Mouse (Mus musculus) kidney, adult 9 months (tissue): ENCODE data around the gene Slc51a.

ENCODE experiments used
- DNase-seq: peaks from one replicate; pipeline ENCODE4 v3.0.0; 2022

The Slc51a gene

DNA sequence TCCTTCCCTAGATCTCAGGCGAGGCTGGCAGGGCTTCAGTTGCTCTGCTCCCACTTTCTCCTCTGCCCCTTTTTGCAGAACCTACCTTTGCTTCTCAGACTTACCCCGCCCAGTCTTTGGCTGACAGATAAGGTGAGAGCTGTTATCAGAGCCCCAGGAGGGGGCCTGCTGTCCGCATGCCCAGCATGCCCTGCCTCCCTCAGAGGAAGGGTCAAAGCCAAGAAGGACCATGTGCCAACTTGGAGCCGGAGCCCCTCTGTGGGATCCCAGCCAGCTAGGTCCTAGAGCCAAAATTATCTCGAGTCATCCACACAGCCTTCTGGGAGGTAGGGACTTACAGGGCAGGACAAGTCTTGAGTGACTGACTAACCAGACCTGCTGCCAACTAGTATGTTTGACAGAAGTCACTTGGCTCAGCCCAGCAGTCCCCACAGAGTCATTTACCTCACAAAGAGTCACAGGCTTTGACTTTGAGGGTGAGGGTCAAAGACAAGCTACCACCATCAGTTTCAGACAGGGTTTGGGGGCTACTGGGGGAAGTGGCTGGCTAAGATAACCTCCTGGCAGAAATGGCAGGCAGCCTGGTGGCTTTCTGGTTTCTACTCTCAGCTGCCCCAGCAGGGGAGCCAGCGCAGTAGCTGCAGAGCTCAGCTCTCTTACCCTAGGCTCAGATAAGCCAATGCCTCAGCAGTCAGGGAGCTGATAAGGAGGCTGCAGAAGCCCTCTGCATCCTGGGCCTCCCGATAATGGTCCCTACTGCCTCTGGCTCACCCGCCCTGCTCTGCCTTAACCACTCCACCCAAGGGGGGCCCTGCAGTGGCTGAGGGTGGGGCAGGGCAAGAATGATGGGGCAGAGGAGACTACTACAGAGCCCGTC is 21.6 kb upstream of the Slc51a start:
- DNase-seq, result no peak

DNA sequence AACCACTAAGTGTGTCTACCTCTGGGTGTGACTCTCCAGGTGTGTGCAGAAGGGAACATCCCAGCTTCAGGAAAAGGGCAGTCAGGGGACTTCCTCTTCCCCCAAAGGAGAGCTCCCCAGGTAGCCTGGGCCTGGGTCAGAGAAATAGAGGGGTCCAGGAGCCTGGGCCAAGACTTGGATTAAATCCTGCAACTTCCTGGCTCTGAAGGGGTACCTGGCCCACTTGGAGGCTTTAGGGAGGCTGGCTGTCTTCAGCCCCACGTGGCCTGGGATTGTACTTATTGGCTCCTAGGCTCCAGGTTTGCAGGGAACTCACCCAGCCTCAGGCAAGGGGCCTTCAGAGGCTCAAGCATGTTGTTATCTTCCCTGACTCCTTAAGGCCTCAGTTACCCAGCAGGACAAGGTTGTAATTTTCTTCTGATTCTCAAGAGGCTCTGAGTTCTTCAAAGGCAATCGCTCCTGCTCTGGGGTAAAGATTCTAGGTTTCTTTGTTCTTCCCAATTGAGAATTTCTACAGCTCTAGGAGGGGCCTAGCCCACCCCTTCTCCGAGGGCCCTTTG is 20.9 kb upstream of the Slc51a start:
- no peak for DNase-seq

- DNase-seq, result no peak
Observed at GRCm38 (mm10) chr16:32508035-32508434, 20.4 kb upstream of the Slc51a start.

DNA sequence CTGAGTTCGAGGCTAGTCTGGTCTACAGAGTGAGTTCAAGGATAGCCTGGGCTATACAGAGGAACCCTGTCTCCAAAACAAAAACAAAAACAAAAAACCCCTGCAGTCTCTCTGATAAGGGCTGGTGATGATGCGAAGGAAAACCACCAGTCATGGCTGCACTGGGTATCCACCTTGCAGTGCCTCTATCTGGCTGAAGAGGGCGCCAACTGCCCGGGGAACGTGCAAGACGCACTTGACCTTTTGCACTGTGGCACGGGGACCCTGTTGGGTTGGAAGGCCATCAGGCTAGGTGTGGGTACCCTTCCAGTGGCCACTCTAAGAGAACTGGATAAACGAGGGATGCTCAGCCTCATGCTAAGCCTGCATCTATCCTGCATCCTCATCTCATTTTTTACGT is 19.7 kb upstream of the Slc51a start:
- DNase-seq, result peak; percentile 54

DNA sequence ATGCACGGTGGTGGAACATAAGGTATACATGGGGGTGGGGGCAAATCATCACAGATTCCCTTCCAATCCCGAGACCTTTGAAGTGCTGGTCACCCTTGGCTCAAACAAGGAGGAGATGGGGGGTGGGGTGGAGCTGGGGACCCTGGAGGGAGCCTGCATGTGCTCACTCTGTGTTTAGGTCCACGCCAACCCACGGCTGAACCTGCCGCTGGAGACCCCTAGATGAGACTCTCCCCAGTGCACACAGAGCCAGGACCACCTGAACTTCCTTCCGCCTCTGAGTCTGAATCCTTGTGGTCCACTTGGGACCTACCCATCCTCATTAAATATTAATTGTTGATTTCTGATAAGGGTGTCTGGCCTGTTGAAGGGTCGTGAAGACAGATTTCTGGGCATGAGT is 19.2 kb upstream of the Slc51a start:
- DNase-seq, result no peak

- no peak for DNase-seq
Observed at GRCm38 (mm10) chr16:32506298-32506697, 18.6 kb upstream of the Slc51a start.

DNA sequence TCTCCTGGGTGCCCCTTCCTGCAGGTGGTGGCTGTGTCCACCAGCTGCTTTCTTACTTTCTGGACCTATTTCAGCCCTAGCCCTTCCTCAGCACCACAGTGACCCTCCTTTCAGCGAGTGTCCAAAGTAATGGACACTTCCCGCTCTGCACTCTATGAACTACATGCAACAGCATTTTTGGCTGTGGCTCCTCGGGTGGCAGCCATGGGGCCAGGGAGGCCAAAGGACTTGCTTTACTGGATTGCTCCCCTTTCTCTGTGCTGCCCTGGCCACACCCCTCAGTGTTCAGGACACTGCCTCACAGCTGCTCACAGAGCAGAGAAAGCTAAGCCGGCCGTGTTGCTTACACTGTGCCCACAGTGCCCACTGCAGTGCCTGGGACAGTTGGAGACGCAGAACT is 16.0 kb upstream of the Slc51a start:
- no peak for DNase-seq

DNA sequence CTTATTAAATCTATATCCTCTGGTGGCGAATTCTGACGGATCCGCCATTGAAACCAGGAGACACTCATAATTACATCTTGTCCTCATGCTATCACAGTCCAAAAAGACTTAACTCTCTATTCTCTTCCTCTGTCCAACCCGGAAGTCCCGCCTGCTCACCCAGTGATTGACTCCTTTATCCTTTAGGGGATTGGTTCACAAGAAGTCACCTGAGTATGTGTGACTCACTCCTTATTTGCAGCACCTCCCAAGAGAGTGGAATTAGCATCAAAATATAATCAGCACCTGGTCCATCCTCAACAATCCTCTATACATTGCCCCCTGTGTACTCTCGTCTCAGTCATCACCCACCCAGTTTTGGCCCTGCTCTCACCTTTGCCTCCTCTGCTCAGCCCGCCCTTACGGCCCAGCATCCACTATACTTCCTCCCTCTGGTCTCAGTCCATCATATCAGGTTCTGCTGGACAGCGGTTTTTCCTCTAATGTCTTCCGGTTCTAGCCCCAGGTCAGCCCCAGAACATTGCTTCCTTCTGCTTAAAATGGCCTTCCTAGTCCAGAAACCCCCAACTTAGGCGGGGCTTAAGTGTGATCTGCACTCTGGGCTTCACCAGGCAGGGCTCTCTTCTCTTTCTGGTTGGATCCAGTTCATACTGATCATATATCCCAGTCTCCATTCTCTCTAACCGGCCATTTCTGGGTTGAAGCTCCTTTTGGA is 15.1 kb upstream of the Slc51a start:
- DNase-seq, result no peak

DNA sequence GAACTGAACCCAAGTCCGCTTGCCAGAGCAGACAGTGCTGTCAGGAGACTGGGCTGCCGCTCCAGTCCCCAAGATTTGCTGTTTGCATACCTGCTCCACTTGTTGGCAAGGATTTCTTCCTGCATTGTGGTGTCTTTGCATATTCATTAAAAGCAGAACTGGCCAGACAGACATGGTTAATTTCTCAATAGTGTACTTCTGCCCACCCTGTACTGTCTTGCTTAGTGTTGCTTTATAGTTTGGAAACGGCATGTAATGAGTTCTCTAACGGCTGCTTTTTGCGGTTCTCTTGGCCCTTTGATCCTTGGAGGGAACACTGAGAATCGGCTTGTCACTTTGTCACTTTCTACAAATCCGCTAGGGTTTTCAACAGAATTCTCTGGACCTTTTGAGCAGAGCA is 13.8 kb upstream of the Slc51a start:
- no peak for DNase-seq

GRCm38 (mm10) chr16:32499430-32500037 is 11.9 kb upstream of the Slc51a start:
- peak; percentile 88 for DNase-seq

DNA sequence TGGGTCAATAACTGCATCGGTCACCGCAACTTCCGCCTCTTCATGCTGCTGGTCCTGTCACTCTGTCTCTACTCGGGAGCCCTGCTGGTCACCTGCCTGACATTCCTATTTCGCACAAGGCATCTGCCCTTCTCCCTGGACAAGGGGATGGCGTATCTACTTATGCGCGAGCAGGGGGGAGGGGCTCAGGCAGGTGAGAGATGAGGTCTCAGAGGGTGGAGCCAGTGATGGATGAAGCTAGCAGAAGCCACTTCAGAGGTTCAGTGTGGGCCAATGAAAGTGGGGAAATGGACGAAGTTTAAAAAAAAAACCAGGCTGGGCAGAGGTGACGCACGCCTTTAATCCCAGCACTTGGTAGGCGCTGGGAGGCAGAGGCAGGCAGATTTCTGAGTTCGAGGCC is 11.3 kb upstream of the Slc51a start:
- DNase-seq, result no peak

DNA sequence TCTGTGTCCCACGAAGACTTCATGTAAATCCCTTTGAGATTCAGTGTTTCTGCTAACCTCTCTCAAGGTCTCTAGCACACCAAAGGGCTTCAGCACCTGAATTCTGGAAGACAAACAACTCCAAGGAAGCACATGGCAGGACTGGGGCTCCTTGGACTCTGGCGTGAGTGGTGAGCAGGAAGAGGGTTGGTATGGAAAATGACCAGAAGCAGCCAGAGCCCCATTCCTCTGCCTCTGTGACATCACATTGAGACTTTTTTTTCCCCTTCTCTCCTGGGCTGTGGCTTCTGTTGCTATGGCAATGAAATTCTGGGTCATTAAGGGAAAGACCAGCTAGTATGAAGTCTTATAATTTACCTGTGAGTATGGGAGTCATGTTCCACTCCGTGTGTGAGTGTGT is 8.3 kb upstream of the Slc51a start, which contains the start of gene Zdhhc19:
Gene Zdhhc19 (plus strand): TSS at position 301 of the 400 bp plus-strand sequence.
- no peak for DNase-seq

- DNase-seq, result peak; percentile 79
Observed at GRCm38 (mm10) chr16:32494371-32494770, 6.7 kb upstream of the Slc51a start.

- peak; percentile 81 for DNase-seq
Observed at GRCm38 (mm10) chr16:32488939-32489338, 1.3 kb upstream of the Slc51a start.

DNA sequence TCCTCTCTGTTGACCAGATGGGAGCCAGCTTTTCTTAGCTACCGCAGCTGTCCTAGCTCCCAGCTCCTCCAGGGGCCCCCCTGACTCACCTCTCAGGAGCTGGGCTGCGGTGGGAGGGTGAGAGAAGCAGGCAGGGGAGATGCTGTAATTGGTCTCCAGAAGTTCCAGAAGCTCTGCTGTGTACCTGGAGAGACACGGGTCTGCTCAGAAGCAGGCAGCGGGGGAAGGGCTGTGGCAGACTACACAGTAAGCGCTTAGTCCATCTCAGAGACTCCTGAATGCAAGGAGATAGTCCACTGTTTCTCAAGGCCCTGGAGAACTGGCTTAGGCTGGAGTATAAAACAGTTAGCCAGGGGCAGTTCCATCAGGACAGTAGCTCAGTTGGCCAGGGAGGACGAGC is 1.6 kb downstream of the Slc51a start:
- no peak for DNase-seq

DNA sequence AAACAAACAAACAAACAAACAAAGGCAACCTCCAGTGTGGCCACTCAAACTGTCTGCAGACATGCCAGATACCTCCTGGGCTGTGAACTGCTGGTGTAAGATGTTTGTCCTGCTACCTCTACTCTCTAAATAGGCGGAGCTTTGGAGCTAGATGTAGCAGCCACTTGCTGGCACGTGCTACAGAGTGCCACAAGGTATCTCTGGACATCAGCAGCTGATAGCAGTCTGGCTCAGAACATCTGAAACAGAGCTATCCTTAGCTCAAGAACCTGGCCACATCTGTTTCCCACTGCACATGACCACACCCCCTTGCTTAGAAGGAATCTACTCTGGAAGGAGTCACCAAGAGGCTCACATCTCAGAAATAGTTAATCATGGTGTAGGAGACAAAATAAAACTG is 2.5 kb downstream of the Slc51a start:
- no peak for DNase-seq

- DNase-seq, result peak; percentile 95
Observed at GRCm38 (mm10) chr16:32484431-32484871, 3.2 kb downstream of the Slc51a start.

DNA sequence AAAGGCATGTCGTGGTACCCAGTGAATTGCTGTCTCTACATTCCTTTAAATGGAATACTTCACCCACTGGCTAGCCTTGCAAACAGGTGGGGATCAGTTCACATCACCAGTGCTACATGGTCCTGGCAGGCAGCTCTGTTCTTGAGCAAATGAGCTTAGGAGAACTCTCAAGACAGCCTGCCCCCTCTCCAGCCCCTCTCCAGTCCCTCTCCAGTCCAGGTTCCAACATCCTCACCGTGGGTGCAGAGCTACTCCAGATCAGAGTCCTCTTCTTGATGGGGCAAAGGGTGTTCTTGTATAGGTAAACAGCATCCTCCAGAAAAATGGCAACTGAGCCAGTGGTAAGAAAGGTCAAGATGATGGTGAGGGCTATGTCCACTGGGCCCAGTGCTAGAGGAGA is 8.3 kb downstream of the Slc51a start:
- DNase-seq, result no peak

- DNase-seq, result no peak
Observed at GRCm38 (mm10) chr16:32477315-32477714, 10.4 kb downstream of the Slc51a start.

DNA sequence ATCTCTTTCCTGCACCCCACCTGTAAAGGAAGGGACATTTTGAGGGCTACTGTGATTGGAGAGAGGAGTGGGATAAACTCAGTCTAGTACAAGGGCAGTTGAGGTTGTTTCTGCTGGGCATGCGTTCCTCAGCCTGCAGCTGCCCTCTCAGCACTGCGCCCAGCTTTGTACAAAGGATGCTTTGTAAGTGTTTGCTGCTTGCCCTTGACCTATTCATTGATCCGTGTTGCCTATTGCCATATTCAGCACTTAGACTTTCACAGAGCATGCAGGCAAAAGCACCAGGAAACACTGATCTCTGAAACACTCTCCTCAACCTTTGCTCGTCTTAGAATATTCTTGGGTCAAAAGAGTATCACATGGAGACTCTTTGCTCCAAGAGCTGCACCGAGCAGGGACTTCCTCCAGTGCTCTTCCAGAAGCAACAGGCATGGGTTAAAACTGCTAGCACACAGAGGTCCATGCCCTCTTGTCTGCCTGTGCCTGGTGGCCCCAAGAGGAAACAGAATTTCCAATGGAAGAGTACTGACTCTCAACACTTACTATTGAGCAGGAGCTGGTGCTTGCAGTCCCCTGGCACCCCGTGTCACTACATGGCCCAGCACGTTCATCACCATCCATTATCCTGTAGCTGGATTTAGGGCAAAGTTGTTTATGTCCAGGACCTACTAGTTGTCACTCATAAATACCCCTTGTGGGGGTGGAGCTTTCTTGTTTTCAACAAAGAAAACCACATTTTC is 15.2 kb downstream of the Slc51a start:
- DNase-seq, result peak; percentile 70

DNA sequence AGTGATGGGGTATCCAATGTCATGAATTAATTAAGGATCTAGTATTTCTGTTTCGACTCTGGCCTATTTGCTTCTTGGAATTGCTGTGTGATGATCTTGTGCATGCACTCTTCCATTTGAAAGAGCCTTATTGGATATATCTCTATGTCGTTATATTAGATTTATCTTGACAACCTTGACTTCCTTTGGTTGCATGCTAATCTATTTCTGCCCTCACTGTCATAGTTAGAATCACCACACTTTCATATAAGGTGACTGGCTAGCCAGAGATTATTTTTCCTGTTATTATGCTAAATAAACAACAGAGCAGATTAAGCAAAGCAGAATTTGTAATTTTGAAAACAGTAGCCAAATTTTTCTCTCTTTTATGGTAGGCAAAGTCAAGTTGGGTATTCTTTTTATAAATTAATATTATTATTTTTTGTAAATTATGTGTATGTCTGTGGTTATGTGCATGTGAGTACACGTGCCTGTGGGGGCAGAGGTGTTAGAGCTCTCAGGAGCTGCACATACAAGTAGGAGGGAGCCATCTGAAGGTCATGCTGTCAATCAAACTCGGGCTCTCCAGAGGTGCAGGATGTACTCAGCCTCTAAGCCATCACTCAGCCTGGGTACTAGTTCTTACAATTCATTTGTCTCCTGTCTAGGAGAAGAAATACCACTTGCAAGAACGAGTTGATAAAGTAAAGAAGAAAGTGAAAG is 18.1 kb downstream of the Slc51a start:
- DNase-seq, result no peak

DNA sequence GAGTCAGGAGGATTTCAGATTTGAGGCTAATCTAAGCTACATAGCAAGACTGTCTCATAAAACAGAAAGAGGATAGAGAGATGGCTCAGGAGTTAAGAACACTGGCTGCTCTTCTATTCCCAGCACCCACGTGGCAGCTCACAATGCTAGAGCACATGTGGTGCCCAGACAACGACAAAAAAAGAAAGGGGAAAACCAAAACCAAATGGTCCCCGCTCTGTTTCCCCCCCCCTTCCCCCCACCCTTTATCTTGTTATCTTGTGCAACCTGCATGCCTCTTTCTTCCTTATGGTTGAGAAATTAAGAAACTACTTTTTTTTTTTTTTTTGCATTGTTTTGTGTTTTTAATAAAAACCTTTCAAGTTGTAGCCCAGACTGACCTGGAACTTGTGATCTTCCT is 19.2 kb downstream of the Slc51a start:
- DNase-seq, result no peak
